Mouse (Mus musculus) testis, adult 2 months (tissue): ENCODE results near the gene Eln.

Experiments
- CTCF ChIP-seq: fragments of 200-500 bp; IDR thresholded peaks from 2 replicates; pipeline ENCODE4 v1.5.1; 2012; ENCODE audit warnings: low read depth, mild to moderate bottlenecking, inconsistent platforms, low read length, moderate library complexity; ENCODE audit not compliant: control insufficient read depth, insufficient read depth, insufficient replicate concordance
- POLR2A ChIP-seq: fragments of 200-500 bp; IDR thresholded peaks from 2 replicates; pipeline ENCODE4 v1.6.1; 2012; ENCODE audit warnings: low read depth, mild to moderate bottlenecking, inconsistent platforms, low read length, moderate library complexity; ENCODE audit not compliant: control insufficient read depth

- no peak for TF ChIP-seq CTCF
- TF ChIP-seq POLR2A: no peak
Observed at GRCm38 (mm10) chr5:134733241-134733640, 13.9 kb downstream of the Eln start.
